Mouse (Mus musculus) granulocyte monocyte progenitor cell, adult 5-6 weeks (primary cell): Measurements from ENCODE around the gene A230050P20Rik. TPM values are rescaled to one million over a fixed set of nuclear protein-coding genes. Genes with fewer than 3 reads are reported as not detected.
"Not testable (repeated sequence)": the region's sequence is repeated elsewhere in the genome, so short reads cannot be mapped to it uniquely, and the experiment has no call there.

Experiments used
- ATAC-seq: replicated peaks from 2 replicates; pipeline ENCODE4 v1.8.0; 2016; ENCODE audit warnings: mild to moderate bottlenecking, moderate TSS enrichment, inconsistent platforms; ENCODE audit not compliant: poor library complexity, severe bottlenecking
- total RNA-seq, 2 experiments: library from RNA; stranded (forward) in 1 of 2; stranded (reverse) in 1 of 2; fragments of 200-712, 200-1000 nt in 1 of 2; fragments of >200 nt in 1 of 2; fragmentation: Nextera tagmentation in 1 of 2; gene quantifications; 2 replicates each; pipeline ENCODE4 v1.2.3; 2014 to 2017

The A230050P20Rik gene
- total RNA-seq (2014; fragmentation: Nextera tagmentation) = 13.8 and 44.1 TPM in 2 replicates
- total RNA-seq (2017) = 14.4 and 16.1 TPM in 2 replicates

GRCm38 (mm10) chr9:20868448-20869001 is at the start of gene A230050P20Rik:
Gene A230050P20Rik (plus strand): TSS chr9:20868642.
- ATAC-seq = peak; percentile 44

- no peak for ATAC-seq
Measured at GRCm38 (mm10) chr9:20820001-20820400, 48.4 kb upstream of the A230050P20Rik start.

GRCm38 (mm10) chr9:20822821-20823220 is 45.6 kb upstream of the A230050P20Rik start:
- ATAC-seq = no peak

- no peak for ATAC-seq
Measured at GRCm38 (mm10) chr9:20825781-20826180, 42.7 kb upstream of the A230050P20Rik start.

GRCm38 (mm10) chr9:20828127-20828526 is 40.3 kb upstream of the A230050P20Rik start:
- ATAC-seq = no peak

GRCm38 (mm10) chr9:20830901-20831643 is 37.4 kb upstream of the A230050P20Rik start:
- peak; percentile 87 for ATAC-seq

GRCm38 (mm10) chr9:20834881-20835280 is 33.6 kb upstream of the A230050P20Rik start:
- no peak for ATAC-seq

GRCm38 (mm10) chr9:20835431-20835954 is 32.9 kb upstream of the A230050P20Rik start:
- not testable (repeated sequence) for ATAC-seq

- no peak for ATAC-seq
Measured at GRCm38 (mm10) chr9:20837184-20837947, 31.1 kb upstream of the A230050P20Rik start.

- ATAC-seq = no peak
Measured at GRCm38 (mm10) chr9:20838931-20839330, 29.5 kb upstream of the A230050P20Rik start.

GRCm38 (mm10) chr9:20842211-20842610 is 26.2 kb upstream of the A230050P20Rik start:
- peak; percentile 42; the same call in 1 of the 2 replicates for ATAC-seq

- ATAC-seq = 0 out of 2 replicates have a peak, but pooled peaks have one; percentile 33
Measured at GRCm38 (mm10) chr9:20842670-20843069, 25.8 kb upstream of the A230050P20Rik start.

GRCm38 (mm10) chr9:20850179-20850578 is 18.3 kb upstream of the A230050P20Rik start:
- no peak for ATAC-seq

- ATAC-seq = peak; percentile 98
Measured at GRCm38 (mm10) chr9:20857131-20857530, 11.3 kb upstream of the A230050P20Rik start.

- ATAC-seq = no peak
Measured at GRCm38 (mm10) chr9:20859926-20860325, 8.5 kb upstream of the A230050P20Rik start.

- ATAC-seq = peak; percentile 35; the same call in 1 of the 2 replicates
Measured at GRCm38 (mm10) chr9:20861821-20862220, 6.6 kb upstream of the A230050P20Rik start.

- no peak for ATAC-seq
Measured at GRCm38 (mm10) chr9:20862225-20862624, 6.2 kb upstream of the A230050P20Rik start.

GRCm38 (mm10) chr9:20866879-20867278 is 1.6 kb upstream of the A230050P20Rik start:
- no peak for ATAC-seq

GRCm38 (mm10) chr9:20869246-20869645 is 804 bp downstream of the A230050P20Rik start:
- peak; percentile 82 for ATAC-seq
